Mouse (Mus musculus) forebrain, embryonic 13.5 days (tissue): ENCODE measurements around the gene Camsap3. TPM values are rescaled to one million over a fixed set of nuclear protein-coding genes. Genes with fewer than 3 reads are reported as not detected.

Experiments
- ATAC-seq: fragments of 200-750 bp; cut with Nextera tagmentation; 2 replicates; pipeline ENCODE4 v1.8.0; 2017
- H3K27ac ChIP-seq: fragments of 300-500 bp; sonication (generic); 2 replicates; pipeline ENCODE4 v1.5.1; 2015; ENCODE audit warnings: inconsistent platforms, mild to moderate bottlenecking, moderate library complexity
- H3K27me3 ChIP-seq: fragments of 300-500 bp; sonication (generic); 2 replicates; pipeline ENCODE4 v1.6.1; 2015; ENCODE audit warnings: mild to moderate bottlenecking, inconsistent platforms
- H3K36me3 ChIP-seq: fragments of 300-500 bp; sonication (generic); 2 replicates; pipeline ENCODE4 v1.6.1; 2015; ENCODE audit warnings: mild to moderate bottlenecking, inconsistent platforms; ENCODE audit not compliant: poor library complexity, severe bottlenecking
- H3K4me1 ChIP-seq: fragments of 300-500 bp; sonication (generic); 2 replicates; pipeline ENCODE4 v1.6.1; 2015; ENCODE audit warnings: inconsistent platforms
- H3K4me2 ChIP-seq: fragments of 300-500 bp; sonication (generic); 2 replicates; pipeline ENCODE4 v1.6.1; 2015; ENCODE audit warnings: inconsistent platforms, mild to moderate bottlenecking, moderate library complexity
- H3K4me3 ChIP-seq: fragments of 300-500 bp; sonication (generic); 2 replicates; pipeline ENCODE4 v1.5.1; 2015; ENCODE audit warnings: mild to moderate bottlenecking, inconsistent platforms
- H3K9ac ChIP-seq: fragments of 300-500 bp; sonication (generic); 2 replicates; pipeline ENCODE4 v1.6.1; 2015; ENCODE audit warnings: mild to moderate bottlenecking, inconsistent platforms
- H3K9me3 ChIP-seq: fragments of 300-500 bp; sonication (generic); replicated peaks from 2 replicates; pipeline ENCODE4 v1.6.1; 2016; ENCODE audit warnings: inconsistent platforms
- WGBS: fragments of 180-500 bp; shearing (Covaris S2); methylation state at CpG from one replicate; pipeline ENCODE4 v1.1.7; 2015; 5-methylcytosine and 5-hydroxymethylcytosine counted together
- polyA plus RNA-seq: library from polyadenylated mRNA; unstranded; fragments of >200 nt; fragmentation: Nextera tagmentation; extraction: Ambion mirVana; gene quantifications from 2 replicates; pipeline ENCODE4 v1.2.1, GENCODE M21; 2015

The Camsap3 gene
- 19.5 and 19.9 TPM in 2 replicates for polyA plus RNA-seq

DNA sequence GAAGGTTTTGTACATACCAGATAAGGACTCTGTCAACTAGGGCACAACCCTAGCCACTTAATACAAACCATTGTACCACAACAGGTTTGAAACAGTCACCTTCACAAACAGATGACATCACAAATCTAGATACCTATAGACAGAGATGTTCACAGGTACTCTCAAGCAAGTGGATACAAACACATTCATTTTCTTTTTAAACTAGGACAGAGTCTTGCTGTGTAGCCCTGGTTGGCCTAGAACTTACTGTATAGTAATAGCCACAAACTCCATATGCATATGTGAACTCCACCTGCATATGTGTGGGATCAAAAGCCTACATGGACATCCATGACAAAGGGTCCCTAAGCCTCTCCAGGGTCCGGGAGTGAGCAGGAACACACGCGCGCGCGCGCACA, at the start of gene Camsap3:
Gene Camsap3, plus strand, starts transcription at position 301 of the 398 bp plus-strand sequence.
- peak within 1 kb of the TSS; percentile 81 for H3K27ac ChIP-seq
- 4% methylated on average over 7 of the region's 7 CpGs for WGBS
- no peaks in the 10 kb centered on the region; the same call in 1 of the 2 replicates for H3K4me1 ChIP-seq
- peak within 1 kb of the TSS; percentile 88 for H3K9ac ChIP-seq
- H3K4me3 ChIP-seq: peak within 1 kb of the TSS; percentile 83
- H3K36me3 ChIP-seq: no peaks in the 10 kb centered on the region
- no peaks in the 10 kb centered on the region for H3K9me3 ChIP-seq
- H3K4me2 ChIP-seq: peak within 1 kb of the TSS; percentile 87
- peaks cover 3% of the 10 kb centered on the region; the same call in 1 of the 2 replicates for H3K27me3 ChIP-seq
- ATAC-seq: no peak

DNA sequence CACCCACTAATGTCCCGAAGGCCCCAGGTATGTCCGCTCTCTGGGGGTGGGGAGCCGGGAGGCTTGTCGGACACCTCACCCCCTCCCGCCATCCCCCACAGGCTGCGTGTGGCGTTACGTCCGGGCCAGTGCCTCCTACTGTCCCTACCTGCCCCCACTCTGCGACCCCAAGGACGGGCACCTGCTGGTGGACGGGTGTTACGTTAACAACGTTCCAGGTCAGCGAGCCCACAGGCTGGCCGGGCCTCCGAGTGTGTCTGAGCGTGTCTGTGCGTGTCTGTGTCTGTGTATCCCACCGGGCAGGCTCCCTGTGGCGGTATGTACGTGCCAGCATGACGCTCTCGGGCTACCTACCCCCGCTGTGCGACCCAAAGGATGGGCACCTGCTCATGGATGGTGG, 49.4 kb upstream of the Camsap3 start:
- Histone ChIP-seq H3K9ac (no peak overlapping the region), H3K4me2 (no peak overlapping the region), H3K27ac (no peak overlapping the region), H3K36me3 (peaks cover 59% of the 10 kb centered on the region), H3K27me3 (no peaks in the 10 kb centered on the region), H3K9me3 (no peaks in the 10 kb centered on the region), H3K4me3 (no peak overlapping the region), H3K4me1 (no peaks in the 10 kb centered on the region)
- 93% methylated on average over 26 of the region's 26 CpGs for WGBS
- ATAC-seq: no peak

DNA sequence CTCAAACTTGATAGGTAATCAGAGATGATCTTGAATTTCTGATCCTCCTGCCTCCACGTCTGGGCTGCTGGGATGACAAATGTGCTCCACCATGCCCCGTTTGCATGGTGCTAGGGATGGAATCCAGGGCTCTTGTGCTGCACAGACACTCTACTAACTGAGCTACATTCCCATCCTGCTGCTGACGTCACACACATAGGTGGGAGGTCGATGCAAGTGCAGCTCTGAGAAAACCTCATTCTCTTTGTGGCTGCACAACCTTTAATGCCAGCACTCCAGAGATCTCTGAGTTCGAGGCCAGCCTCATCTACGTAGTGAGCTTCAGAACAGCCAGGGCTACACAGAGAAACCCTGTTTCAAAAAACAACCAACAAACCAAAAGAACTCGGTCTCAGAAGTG, 47.9 kb upstream of the Camsap3 start:
- 85% methylated on average over 7 of the region's 7 CpGs for WGBS
- H3K4me3 ChIP-seq: no peak overlapping the region
- no peak overlapping the region for H3K9ac ChIP-seq
- H3K27ac ChIP-seq: no peak overlapping the region
- no peaks in the 10 kb centered on the region for H3K4me1 ChIP-seq
- ATAC-seq: no peak
- peaks cover 69% of the 10 kb centered on the region for H3K36me3 ChIP-seq
- H3K27me3 ChIP-seq: no peaks in the 10 kb centered on the region
- H3K4me2 ChIP-seq: no peak overlapping the region
- H3K9me3 ChIP-seq: no peaks in the 10 kb centered on the region

DNA sequence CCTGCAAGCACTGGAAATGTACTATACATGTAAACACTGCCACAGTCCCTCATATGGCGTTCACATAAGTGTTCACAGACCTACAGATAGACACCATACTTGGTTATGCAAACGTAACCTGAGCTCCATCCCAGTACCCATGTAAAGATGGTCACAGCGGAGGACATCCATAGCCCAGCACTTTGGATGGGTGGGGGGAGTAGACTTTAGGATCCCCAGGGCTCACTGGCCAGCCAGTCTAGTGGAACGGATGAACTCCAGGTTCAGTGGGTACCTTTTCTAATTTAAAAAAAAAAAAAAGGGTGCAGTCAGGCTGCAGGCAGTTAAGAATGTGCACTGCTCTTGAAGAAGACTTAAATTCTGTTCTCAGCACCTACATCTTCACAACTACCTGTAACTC, 47.0 kb upstream of the Camsap3 start:
- Histone ChIP-seq H3K9ac (no peak overlapping the region), H3K27ac (no peak overlapping the region), H3K9me3 (no peaks in the 10 kb centered on the region), H3K36me3 (peaks cover 79% of the 10 kb centered on the region), H3K27me3 (no peaks in the 10 kb centered on the region), H3K4me3 (no peak overlapping the region), H3K4me1 (no peaks in the 10 kb centered on the region), H3K4me2 (no peak overlapping the region)
- no peak for ATAC-seq
- WGBS: 95% methylated on average over 4 of the region's 4 CpGs

DNA sequence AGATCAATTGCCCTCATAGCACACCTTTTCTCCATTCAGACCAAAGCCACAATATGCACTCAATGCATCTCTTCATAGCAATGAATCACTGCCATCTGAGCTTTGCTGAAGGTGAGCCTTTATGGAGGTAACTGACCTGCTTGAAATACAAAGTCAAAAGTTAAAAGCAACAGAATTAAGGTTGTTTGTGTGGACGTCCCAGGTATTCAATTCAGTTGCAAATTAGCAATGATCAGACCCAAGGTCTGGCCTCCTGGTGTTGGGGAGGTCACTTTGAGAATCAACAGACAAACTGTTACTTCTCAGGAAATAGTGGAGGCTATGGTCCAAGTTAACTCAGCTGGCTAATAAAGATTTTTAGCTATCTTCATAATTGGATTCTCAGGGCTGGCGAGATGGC, 40.6 kb upstream of the Camsap3 start:
- H3K4me2 ChIP-seq: no peak overlapping the region
- no peak overlapping the region for H3K4me3 ChIP-seq
- ATAC-seq: no peak
- H3K9ac ChIP-seq: no peak overlapping the region
- H3K27me3 ChIP-seq: no peaks in the 10 kb centered on the region
- no peaks in the 10 kb centered on the region for H3K4me1 ChIP-seq
- WGBS: 91% methylated on average over 2 of the region's 2 CpGs
- no peaks in the 10 kb centered on the region for H3K9me3 ChIP-seq
- H3K36me3 ChIP-seq: peaks cover 30% of the 10 kb centered on the region
- no peak overlapping the region for H3K27ac ChIP-seq

DNA sequence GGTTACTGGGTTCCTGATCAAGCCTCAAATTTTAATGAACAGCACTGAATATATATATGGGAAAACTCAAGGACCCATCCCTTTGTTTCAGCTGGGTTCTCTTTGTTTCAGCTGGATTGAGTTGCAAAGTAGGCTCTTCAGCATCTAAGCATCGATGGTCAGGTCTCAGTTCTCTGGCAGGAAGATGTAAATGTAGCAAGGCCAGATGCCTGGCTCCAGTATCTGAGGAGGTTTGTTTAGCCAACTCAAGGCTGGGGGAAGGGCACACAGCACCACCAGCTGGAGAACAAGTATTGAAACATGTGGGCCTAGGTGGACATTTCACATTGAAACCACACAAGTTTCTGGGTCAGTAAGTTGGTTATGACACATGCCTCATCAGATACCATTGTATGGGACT, 34.9 kb upstream of the Camsap3 start:
- Histone ChIP-seq H3K9me3 (no peaks in the 10 kb centered on the region), H3K36me3 (no peaks in the 10 kb centered on the region), H3K27ac (no peak overlapping the region), H3K4me2 (no peak overlapping the region), H3K4me1 (no peaks in the 10 kb centered on the region), H3K9ac (no peak overlapping the region), H3K4me3 (no peak overlapping the region), H3K27me3 (no peaks in the 10 kb centered on the region)
- WGBS: 86% methylated on average over 1 of the region's 1 CpGs
- no peak for ATAC-seq

DNA sequence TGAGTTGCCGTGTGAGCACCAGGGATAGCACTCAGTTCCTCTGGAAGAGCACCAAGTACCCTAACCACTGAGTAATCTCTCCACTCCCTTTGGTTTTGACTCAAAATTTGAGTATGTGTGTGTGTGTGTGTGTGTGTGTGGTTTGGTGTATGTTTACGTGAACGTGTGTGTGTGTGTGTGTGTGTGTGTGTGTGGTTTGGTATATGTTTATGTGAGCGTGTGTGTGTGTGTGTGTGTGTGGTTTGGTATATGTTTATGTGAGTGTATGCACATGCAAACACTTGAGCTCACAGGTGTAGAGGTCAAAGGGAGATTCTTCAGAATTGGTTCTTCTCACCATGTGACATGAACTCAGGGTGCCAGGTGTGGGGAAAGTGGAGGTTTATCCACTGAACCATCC, 31.0 kb upstream of the Camsap3 start:
- WGBS: 64% methylated on average over 4 of the region's 4 CpGs
- Histone ChIP-seq H3K27me3 (no peaks in the 10 kb centered on the region), H3K4me2 (no peak overlapping the region), H3K4me3 (no peak overlapping the region), H3K9me3 (no peaks in the 10 kb centered on the region), H3K9ac (no peak overlapping the region), H3K4me1 (no peaks in the 10 kb centered on the region), H3K27ac (no peak overlapping the region), H3K36me3 (no peaks in the 10 kb centered on the region)
- peak; percentile 85 for ATAC-seq

DNA sequence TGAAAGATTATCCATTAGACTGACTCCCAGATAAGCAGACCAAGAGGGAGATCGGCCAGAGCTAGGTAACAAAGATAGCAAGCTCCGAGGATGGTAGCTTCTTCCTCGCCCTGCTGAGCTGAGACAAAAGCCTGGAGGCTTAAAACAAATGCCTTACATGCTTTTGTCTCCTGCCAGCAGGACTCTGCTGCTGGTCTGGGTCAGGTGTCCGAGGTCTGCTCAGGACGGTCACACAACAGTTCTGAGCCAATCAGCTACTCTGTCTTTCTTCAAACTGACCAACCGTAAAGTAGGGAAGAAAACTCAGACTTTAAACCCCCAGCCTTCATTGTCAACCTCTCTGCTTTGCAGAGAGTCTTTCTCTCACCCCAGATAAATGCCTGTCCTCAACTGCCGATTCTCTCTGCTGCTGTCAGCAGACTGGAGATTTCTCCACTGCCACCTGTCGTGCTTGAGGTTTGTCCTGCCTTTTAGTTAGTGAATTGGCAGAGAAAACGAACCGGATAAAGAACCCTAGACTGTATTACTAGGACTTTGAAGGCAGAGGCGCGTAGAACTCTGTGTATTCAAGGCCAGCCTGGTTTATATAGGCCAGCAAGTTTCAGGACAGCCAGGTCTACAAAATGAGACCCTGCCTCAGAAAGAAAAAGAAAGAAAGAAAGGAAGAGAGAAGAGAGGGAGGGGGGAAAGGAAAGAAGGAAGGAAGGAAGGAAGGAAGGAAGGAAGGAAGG, 19.3 kb upstream of the Camsap3 start, which contains the start of gene C330021F23Rik:
Gene C330021F23Rik, plus strand, starts transcription at position 350 of the 731 bp plus-strand sequence.
- no peak; the same call in 1 of the 2 replicates for ATAC-seq
- H3K4me3 ChIP-seq: peak within 1 kb of the TSS; percentile 14
- peak within 1 kb of the TSS; percentile 39 for H3K9ac ChIP-seq
- peaks cover 15% of the 10 kb centered on the region for H3K4me1 ChIP-seq
- no peaks in the 10 kb centered on the region for H3K36me3 ChIP-seq
- H3K4me2 ChIP-seq: peak within 1 kb of the TSS; percentile 51
- H3K27ac ChIP-seq: no peak within 1 kb of the TSS
- under 1% methylated on average over 12 of the region's 12 CpGs for WGBS
- H3K27me3 ChIP-seq: no peaks in the 10 kb centered on the region
- H3K9me3 ChIP-seq: no peaks in the 10 kb centered on the region

DNA sequence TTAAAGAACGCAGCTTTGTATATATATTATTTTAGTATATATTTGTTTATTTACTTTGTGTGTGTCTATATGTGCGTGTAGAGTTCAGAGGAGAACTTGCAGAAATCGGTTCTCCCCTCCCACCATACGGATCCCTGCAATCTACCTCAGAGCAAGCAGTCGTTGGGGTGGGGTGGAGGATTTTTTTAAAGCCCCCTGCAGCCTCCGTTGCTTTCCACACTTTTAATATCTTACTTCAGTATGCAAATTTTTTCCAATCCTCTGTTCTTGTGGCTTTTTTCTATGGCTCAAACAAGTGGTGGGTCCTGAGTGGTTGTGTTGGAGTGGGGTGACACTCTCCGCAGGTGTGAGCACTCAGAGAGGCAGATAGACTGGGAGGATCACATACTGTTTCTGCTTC, 18.7 kb upstream of the Camsap3 start:
- Histone ChIP-seq H3K9ac (peak overlapping the region; percentile 31; the same call in 1 of the 2 replicates), H3K27ac (no peak overlapping the region), H3K4me1 (peaks cover 15% of the 10 kb centered on the region), H3K27me3 (no peaks in the 10 kb centered on the region), H3K36me3 (no peaks in the 10 kb centered on the region), H3K4me3 (peak overlapping the region; percentile 14), H3K9me3 (no peaks in the 10 kb centered on the region), H3K4me2 (peak overlapping the region; percentile 51)
- 6% methylated on average over 7 of the region's 7 CpGs for WGBS
- ATAC-seq: no peak

DNA sequence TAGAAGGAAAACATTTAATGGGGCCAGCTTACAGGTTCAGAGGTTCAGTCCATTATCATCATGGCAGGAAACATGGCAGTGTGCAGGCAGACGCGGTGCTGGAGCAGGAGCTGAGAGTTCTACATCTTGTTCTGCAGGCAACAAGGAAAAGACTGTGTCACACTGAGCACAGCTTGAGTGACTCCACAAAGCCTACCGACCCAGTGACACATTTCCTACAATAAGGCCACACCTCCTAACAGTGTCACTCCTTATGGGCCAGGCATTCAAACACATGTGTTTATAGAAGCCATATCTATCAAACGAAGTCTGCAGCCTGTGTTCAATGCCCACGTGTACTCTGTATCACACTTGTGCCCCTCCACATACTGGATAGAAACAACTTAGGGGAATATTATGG, 17.3 kb upstream of the Camsap3 start:
- 95% methylated on average over 5 of the region's 5 CpGs for WGBS
- Histone ChIP-seq H3K4me3 (no peak overlapping the region), H3K27me3 (no peaks in the 10 kb centered on the region), H3K9ac (no peak overlapping the region), H3K4me1 (peaks cover 15% of the 10 kb centered on the region), H3K36me3 (no peaks in the 10 kb centered on the region), H3K9me3 (no peaks in the 10 kb centered on the region), H3K4me2 (no peak overlapping the region), H3K27ac (no peak overlapping the region)
- ATAC-seq: no peak

DNA sequence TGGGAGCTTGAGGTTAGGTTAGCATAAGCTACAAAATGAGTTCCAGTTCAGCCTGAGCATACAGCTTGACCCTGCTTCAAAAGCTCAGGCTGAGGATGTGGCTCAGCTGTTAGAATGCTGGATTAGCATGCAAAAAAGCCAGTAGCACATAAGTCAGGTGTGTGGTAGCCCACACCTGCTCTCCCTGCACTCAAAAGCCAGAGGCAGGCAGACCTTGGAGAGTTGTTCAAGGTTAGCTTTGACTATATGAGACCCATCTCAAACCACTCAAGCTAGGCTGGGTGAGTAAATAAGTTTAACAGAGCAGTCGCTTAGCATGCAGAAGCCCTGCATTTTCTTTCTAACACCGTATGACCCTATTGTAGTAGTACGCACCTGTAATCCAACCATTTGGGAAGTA, 12.5 kb upstream of the Camsap3 start:
- 92% methylated on average over 3 of the region's 3 CpGs for WGBS
- Histone ChIP-seq H3K27ac (no peak overlapping the region), H3K4me1 (no peaks in the 10 kb centered on the region), H3K9me3 (no peaks in the 10 kb centered on the region), H3K27me3 (no peaks in the 10 kb centered on the region), H3K4me3 (no peak overlapping the region), H3K36me3 (no peaks in the 10 kb centered on the region), H3K9ac (no peak overlapping the region), H3K4me2 (no peak overlapping the region)
- no peak for ATAC-seq

DNA sequence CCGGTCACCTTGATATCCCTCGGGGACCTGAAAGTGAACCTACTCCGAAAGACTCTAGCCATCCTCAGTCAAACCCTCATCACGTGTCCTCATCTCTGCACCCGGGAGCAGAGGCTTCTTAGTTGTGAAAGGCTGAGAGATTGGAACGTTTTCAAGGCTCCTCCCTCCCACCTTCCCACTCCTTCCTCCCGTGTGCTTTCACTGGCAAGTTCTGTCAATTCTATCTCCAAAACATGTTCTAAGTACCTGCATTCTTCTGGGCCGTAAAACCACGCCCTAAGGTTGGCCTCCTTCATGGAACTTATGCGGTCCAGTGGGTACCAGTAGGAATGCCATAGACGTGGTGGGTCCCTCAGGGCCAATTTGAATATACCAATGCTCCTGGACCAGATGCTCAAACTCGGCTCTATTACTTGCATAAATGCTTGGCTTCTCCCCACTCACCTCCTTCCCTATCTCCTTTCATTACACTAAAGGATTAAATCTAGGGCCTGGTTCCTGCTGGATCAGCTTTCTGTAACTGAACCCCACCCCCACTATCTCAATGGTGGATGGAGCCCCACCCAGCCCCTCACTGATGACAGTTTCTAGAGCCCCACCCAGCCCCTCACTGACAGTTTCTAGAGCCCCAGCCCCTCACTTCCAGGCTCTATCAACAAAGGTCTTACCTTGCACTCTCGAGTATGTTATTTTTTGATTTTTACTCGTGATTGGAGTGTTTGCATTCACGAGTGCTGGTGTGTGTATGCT, 10.7 kb upstream of the Camsap3 start:
- Histone ChIP-seq H3K9me3 (no peaks in the 10 kb centered on the region), H3K36me3 (no peaks in the 10 kb centered on the region), H3K4me3 (no peak overlapping the region), H3K9ac (no peak overlapping the region), H3K27me3 (no peaks in the 10 kb centered on the region), H3K27ac (no peak overlapping the region), H3K4me2 (no peak overlapping the region), H3K4me1 (no peaks in the 10 kb centered on the region)
- ATAC-seq: no peak
- WGBS: 81% methylated on average over 15 of the region's 15 CpGs
